Mouse (Mus musculus) neural tube, embryonic 14.5 days (tissue): ENCODE data around the gene Apex1. TPM values are rescaled to one million over a fixed set of nuclear protein-coding genes. Genes with fewer than 3 reads are reported as not detected.
"Not testable (repeated sequence)": the region's sequence is repeated elsewhere in the genome, so short reads cannot be mapped to it uniquely, and the experiment has no call there.

Experiments used
- ATAC-seq: fragments of 200-750 bp; cut with Nextera tagmentation; 2 replicates; pipeline ENCODE4 v1.8.0; 2017; ENCODE audit warnings: low read depth, mild to moderate bottlenecking, moderate TSS enrichment, moderate library complexity
- H3K27ac ChIP-seq: fragments of 300-500 bp; sonication (generic); 2 replicates; pipeline ENCODE4 v1.5.1; 2014; ENCODE audit warnings: low read depth, mild to moderate bottlenecking, control low read depth, low read length, moderate library complexity, mixed read lengths
- H3K27me3 ChIP-seq: fragments of 300-500 bp; sonication (generic); 2 replicates; pipeline ENCODE4 v1.6.1; 2014; ENCODE audit warnings: low read length; ENCODE audit not compliant: control insufficient read depth, insufficient read depth
- H3K36me3 ChIP-seq: fragments of 300-500 bp; sonication (generic); 2 replicates; pipeline ENCODE4 v1.6.1; 2014; ENCODE audit warnings: low read length, mixed read lengths; ENCODE audit not compliant: control insufficient read depth, insufficient read depth
- H3K4me1 ChIP-seq: fragments of 300-500 bp; sonication (generic); 2 replicates; pipeline ENCODE4 v1.6.1; 2014; ENCODE audit warnings: low read length; ENCODE audit not compliant: control insufficient read depth, insufficient read depth
- H3K4me2 ChIP-seq: fragments of 300-500 bp; sonication (generic); 2 replicates; pipeline ENCODE4 v1.6.1; 2014; ENCODE audit warnings: mild to moderate bottlenecking, low read depth, low read length, control low read depth
- H3K4me3 ChIP-seq: fragments of 300-500 bp; sonication (generic); 2 replicates; pipeline ENCODE4 v1.5.1; 2014; ENCODE audit warnings: low read depth, low read length, control low read depth, mixed read lengths
- H3K9ac ChIP-seq: fragments of 300-500 bp; sonication (generic); replicated peaks from 2 replicates; pipeline ENCODE4 v1.6.1; 2014; ENCODE audit warnings: low read depth, mild to moderate bottlenecking, control low read depth, low read length, mixed read lengths
- H3K9me3 ChIP-seq: fragments of 300-500 bp; sonication (generic); 2 replicates; pipeline ENCODE4 v1.6.1; 2016; ENCODE audit warnings: low read length; ENCODE audit not compliant: control insufficient read depth
- WGBS: fragments of 180-500 bp; shearing (Covaris S2); extraction: QIAGEN DNeasy Blood & Tissue Kit; methylation state at CpG from one replicate; pipeline ENCODE4 v1.1.7; 2014; 5-methylcytosine and 5-hydroxymethylcytosine counted together
- polyA plus RNA-seq: library from polyadenylated mRNA; unstranded; fragments of >200 nt; fragmentation: Nextera tagmentation; extraction: Ambion mirVana; gene quantifications from 2 replicates; pipeline ENCODE4 v1.2.1, GENCODE M21; 2014

The Apex1 gene
- polyA plus RNA-seq, 1 experiment from 2014 or later = 166 TPM

DNA sequence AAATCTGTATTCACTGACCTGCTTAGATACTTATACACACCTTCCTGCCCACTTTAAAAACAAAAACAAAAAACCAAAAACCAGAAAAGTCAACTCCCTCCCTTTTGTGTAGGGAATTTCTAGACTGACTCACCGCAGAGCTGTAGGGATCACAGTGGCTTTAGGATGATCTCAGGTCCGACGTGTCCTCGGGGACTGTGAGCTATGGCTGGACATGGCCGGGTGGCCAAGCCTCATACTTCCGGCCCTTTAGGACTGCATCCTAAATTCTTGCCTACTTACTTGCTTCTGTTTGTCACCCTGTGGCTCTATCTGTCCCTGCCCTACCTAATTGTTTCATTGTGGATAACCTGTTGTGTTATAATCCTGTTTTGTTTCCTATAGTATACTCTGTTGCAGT lies 32.0 kb downstream of the Apex1 start:
- H3K9ac ChIP-seq, H3K36me3 ChIP-seq, H3K9me3 ChIP-seq, H3K4me3 ChIP-seq, ATAC-seq, H3K27me3 ChIP-seq, H3K4me2 ChIP-seq, H3K4me1 ChIP-seq, H3K27ac ChIP-seq: not testable (repeated sequence)
- WGBS = 82% methylated on average over 6 of the region's 6 CpGs

DNA sequence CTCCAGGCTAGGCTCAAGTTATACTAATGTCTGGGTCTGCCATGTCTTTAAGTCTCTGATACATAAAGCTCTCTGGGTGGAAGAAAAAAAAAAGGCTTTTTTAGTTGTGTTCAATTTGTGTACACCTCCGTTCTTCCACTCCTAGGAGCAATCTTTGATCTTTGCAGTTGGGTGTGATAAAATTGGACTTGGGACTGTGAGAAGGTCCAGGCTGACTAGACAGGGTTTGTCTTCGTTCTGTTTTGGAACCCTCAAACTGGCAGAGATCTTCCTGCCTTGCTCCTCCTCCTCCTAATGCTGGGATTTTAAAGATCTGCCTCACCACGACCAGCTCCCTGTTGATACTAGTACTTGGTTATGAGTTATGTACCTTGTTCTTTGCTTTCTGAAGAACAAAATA lies 32.4 kb downstream of the Apex1 start:
- not testable (repeated sequence) for H3K4me1 ChIP-seq

DNA sequence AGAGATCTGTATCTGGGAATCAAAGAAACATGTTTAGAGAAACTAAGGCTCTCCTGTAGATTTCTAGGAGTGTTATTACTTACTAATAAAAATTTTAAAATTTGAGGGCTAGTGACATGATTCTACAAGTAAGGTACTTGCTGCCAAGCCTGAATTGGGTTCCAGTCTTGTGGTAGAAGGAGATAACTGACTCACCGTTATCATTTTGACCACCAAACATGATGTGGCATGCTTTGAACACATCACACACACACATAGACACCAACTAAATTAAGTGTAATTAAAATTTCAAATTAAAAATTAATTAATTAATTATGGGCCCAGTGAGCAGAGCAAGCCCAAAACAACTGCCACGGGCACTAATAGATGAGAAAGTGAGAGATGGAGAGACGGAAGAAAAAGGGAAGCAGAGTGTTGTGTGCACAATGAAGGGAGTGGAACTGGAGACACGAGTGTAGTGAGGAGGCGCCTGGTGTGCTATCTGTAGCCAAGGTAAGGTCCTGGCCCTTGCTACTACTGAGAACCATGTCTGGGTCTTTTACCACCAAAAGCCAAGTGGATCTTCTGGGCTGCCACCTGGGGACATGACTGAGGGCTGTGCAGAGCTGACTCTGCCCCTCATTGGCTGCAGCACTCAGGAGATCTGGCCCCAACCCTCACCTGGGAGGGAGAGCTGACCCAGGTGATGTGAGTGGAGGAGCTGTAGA lies 33.7 kb downstream of the Apex1 start:
- not testable (repeated sequence) for H3K27ac ChIP-seq, H3K9me3 ChIP-seq, H3K36me3 ChIP-seq, H3K4me3 ChIP-seq, H3K4me1 ChIP-seq, H3K27me3 ChIP-seq, ATAC-seq, H3K9ac ChIP-seq, H3K4me2 ChIP-seq
- WGBS = 85% methylated on average over 5 of the region's 5 CpGs

More for the DNA sequence above, 32.4 kb downstream of the Apex1 start:
- 73% methylated on average over 3 of the region's 3 CpGs for WGBS
- not testable (repeated sequence) for H3K27me3 ChIP-seq, H3K9ac ChIP-seq, ATAC-seq, H3K9me3 ChIP-seq, H3K4me2 ChIP-seq, H3K4me3 ChIP-seq, H3K27ac ChIP-seq, H3K36me3 ChIP-seq

DNA sequence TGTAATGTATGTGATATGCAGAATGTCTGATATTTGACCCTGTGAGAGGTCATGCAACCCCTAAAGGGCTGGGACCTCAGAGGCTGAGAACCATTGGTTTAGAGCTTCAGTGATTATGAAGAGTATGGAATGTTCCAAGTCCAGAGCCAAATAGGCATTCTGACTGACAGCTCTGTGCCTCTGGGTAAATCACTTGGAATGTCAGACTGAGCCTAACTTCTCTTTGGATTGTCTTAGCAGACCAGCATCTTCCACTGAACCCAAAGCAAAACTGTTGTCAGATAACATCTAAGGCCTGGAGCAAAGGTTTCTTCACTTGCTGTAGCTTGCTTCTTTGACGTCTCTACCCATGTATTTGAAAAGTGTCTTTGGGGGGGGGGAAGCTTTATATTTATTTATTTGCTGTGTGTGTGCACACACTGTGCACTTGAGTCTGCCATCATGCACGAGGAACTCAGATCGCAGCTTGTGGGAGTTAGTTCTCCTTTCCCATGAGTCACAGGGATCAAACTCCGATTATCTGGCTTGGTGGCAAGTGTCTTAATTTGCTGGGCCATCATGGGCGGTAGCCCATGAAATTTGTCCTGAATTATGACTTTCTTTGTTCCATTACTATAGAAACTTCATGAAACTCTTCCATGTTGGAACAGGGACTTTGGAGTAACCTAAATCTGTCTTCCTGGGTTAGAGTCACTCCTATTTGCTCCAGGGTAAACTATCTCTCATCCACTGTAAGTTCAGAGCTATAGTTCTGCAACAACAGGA lies 43.6 kb downstream of the Apex1 start:
- H3K27ac ChIP-seq = no peak overlapping the region
- WGBS = 72% methylated on average over 5 of the region's 5 CpGs
- no peaks in the 10 kb centered on the region for H3K36me3 ChIP-seq
- ATAC-seq = no peak
- no peaks in the 10 kb centered on the region for H3K9me3 ChIP-seq
- H3K4me3 ChIP-seq = no peak overlapping the region
- H3K27me3 ChIP-seq = no peaks in the 10 kb centered on the region
- H3K4me2 ChIP-seq = no peak overlapping the region
- H3K4me1 ChIP-seq = no peaks in the 10 kb centered on the region
- no peak overlapping the region for H3K9ac ChIP-seq

DNA sequence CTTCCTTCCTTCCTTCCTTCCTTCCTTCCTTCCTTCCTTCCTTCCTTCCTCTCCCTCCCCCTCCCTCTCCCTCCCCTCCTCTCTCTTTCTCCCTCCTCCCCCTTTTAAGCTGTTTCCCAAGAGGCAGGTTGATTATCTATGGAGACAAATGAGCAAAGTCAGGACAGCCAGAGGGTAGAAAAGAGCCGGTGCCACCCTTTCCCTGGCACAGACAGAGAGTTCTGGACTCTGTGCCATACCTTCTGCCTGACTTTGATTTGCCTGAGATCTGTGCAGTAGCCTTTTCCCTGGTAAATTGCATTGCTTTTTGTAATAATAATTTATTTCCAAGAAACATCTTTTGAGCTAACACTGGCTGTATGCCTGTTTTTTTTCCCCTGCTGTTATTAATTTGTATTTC lies 44.3 kb downstream of the Apex1 start:
- WGBS = 0% methylated on average over 1 of the region's 1 CpGs
- no peak overlapping the region for H3K4me3 ChIP-seq
- no peaks in the 10 kb centered on the region for H3K4me1 ChIP-seq
- H3K27me3 ChIP-seq = no peaks in the 10 kb centered on the region
- H3K36me3 ChIP-seq = no peaks in the 10 kb centered on the region
- H3K9ac ChIP-seq = no peak overlapping the region
- no peak overlapping the region for H3K4me2 ChIP-seq
- no peak for ATAC-seq
- no peaks in the 10 kb centered on the region for H3K9me3 ChIP-seq
- H3K27ac ChIP-seq = no peak overlapping the region

DNA sequence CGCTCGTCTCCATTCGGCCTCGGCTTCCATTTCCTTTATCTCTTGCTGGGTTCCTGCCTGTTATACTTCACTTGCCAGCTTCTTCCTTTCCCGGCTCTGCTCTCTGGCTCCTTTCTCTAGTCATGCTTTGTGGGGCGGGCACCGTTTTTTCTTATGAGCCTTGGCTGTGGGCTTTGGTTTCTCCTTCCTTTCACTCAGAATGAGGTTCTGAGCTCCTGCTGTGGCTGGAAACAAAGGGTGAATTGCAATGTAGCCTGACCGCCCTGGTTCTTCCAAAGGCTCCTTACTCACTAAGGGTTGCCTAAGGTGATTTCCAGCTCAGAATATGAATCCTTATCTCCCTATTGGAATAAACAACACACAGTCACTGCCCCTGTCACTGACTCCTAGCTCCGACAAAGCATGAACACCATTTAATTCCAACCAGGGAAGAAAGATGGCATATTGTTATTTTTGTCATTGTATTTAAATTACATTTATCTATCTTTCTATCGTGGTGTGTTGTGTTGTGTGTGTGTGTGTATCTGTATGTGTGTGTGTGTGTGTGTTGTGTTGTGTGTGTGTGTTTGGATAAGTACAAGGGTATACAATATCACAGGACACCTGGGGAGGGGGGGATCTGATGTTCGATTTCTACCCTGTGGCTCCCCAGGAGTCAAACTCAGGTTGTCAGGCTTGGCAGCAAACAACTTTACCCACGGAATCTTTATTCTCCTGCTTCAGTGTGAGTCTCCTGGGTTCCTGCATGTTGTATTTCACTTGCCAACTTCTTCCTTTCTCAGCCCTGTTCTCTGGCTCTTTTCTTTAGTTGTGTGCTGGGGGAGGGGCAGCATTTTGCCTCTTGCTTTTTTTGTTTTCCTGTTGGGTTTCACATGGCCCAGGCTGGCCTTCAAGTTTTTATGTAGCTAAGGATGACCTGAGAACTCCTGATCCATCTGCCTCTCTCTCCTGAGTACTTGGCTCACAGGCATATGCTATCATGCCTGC lies 45.1 kb downstream of the Apex1 start:
- Histone ChIP-seq H3K4me2 (no peak overlapping the region), H3K36me3 (no peaks in the 10 kb centered on the region), H3K9me3 (no peaks in the 10 kb centered on the region), H3K4me1 (no peaks in the 10 kb centered on the region), H3K9ac (no peak overlapping the region), H3K27ac (0 out of 2 replicates have a peak overlapping the region, but pooled peaks have one; percentile 34), H3K27me3 (no peaks in the 10 kb centered on the region), H3K4me3 (no peak overlapping the region)
- 12% methylated on average over 12 of the region's 12 CpGs for WGBS
- peak; percentile 46; the same call in 1 of the 2 replicates for ATAC-seq

DNA sequence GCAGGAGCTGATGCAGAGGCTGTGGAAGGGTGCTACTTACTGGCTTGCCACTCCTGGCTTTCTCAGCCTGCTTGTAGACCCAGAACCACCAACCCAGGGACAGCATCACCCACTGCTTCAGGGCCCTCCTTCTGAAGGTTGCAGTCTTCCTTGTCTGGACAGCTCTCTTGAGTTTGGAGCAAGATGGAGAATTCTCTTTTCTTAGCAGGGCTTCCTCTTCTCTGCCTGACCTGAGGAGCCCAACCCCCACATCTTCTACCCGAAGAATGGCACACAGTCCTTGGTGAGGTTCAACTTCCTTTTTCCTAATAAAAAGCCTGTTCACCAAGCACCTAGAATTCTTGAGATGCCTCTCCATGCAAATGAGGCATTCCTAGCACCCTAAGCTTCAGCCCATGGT lies 46.1 kb downstream of the Apex1 start:
- no peaks in the 10 kb centered on the region for H3K36me3 ChIP-seq
- no peak overlapping the region for H3K9ac ChIP-seq
- no peak overlapping the region for H3K27ac ChIP-seq
- H3K9me3 ChIP-seq = no peaks in the 10 kb centered on the region
- H3K4me1 ChIP-seq = no peaks in the 10 kb centered on the region
- H3K4me2 ChIP-seq = no peak overlapping the region
- ATAC-seq = no peak
- no peaks in the 10 kb centered on the region for H3K27me3 ChIP-seq
- no peak overlapping the region for H3K4me3 ChIP-seq
- 89% methylated on average over 1 of the region's 1 CpGs for WGBS

DNA sequence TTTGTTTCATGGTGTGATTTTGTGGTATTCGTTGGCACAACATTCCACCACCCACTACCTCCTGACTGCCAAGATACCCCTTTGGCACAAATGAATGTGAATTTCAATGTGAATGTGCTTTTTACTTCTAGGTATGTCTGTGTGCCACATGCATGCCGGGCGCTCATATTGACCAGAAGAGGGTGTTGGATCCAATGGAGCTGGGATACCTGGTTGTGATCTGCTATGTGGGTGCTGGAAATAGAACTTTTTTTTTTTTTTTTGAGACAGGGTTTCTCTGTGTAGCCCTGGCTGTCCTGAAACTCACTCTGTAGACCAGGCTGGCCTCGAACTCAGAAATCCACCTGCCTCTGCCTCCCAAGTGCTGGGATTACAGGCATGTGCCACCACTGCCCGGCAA lies 48.3 kb downstream of the Apex1 start:
- not testable (repeated sequence) for ATAC-seq, H3K9ac ChIP-seq, H3K36me3 ChIP-seq, H3K27ac ChIP-seq, H3K4me3 ChIP-seq, H3K27me3 ChIP-seq, H3K9me3 ChIP-seq, H3K4me2 ChIP-seq, H3K4me1 ChIP-seq
- WGBS = 92% methylated on average over 5 of the region's 5 CpGs
